Mouse (Mus musculus) erythroblast, embryonic 14.5 days (primary cell): ENCODE results near the gene Ccrl2. TPM values are rescaled to one million over a fixed set of nuclear protein-coding genes. Genes with fewer than 3 reads are reported as not detected.

Experiments used
- H3K27me3 ChIP-seq: 2 replicates; pipeline ENCODE4 v1.6.1; 2012; ENCODE audit warnings: inconsistent platforms; ENCODE audit not compliant: control insufficient read depth
- H3K36me3 ChIP-seq: 2 replicates; pipeline ENCODE4 v1.6.1; 2012; ENCODE audit warnings: mild to moderate bottlenecking, inconsistent platforms; ENCODE audit not compliant: control insufficient read depth
- H3K4me1 ChIP-seq: 2 replicates; pipeline ENCODE4 v1.6.1; 2012; ENCODE audit warnings: inconsistent platforms; ENCODE audit not compliant: control insufficient read depth
- H3K4me3 ChIP-seq: replicated peaks from 2 replicates; pipeline ENCODE3; 2012; ENCODE audit warnings: moderate library complexity, mild to moderate bottlenecking, inconsistent platforms
- H3K9me3 ChIP-seq: 2 replicates; pipeline ENCODE4 v1.6.1; 2012; ENCODE audit warnings: low read length, inconsistent platforms, mixed read lengths; ENCODE audit not compliant: control insufficient read depth
- GATA1 ChIP-seq: IDR thresholded peaks from 2 replicates; pipeline ENCODE4 v1.6.1; 2012; ENCODE audit warnings: low read length, inconsistent platforms, mixed read lengths
- TAL1 ChIP-seq: IDR thresholded peaks from 3 replicates; pipeline ENCODE4 v1.6.1; 2012; ENCODE audit warnings: low read length, inconsistent platforms, mixed read lengths
- polyA plus RNA-seq: library from polyadenylated mRNA; stranded (reverse); fragments of >175 nt; gene quantifications from 2 replicates; pipeline ENCODE4 v1.2.3, GENCODE M21; 2012

Ccrl2 gene
- polyA plus RNA-seq, 1 experiment, result 0.87 TPM

DNA sequence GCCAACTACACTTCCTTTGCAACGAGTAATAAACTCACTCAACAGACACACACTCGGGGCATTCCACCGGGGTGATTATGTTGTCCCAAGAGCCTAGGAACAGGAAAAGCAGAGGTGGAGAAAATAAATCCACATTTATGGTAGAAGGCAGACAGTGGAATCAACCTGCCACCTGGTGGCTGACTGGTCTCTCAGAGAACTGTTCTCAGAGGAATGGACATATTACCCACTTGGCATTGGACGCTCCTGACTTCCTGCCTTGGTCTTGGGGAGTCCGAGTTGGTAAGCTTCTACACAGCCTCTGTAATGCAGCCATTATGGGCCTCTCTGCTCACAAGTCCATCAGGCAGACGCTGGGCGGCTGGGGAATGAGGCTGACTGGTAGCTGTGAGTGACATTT, 14.9 kb upstream of the Ccrl2 start:
- TF ChIP-seq TAL1 (no peak), GATA1 (no peak)
- peaks cover 6% of the 10 kb centered on the region; the same call in 1 of the 2 replicates for H3K27me3 ChIP-seq
- peaks cover 3% of the 10 kb centered on the region for H3K9me3 ChIP-seq
- H3K4me1 ChIP-seq, result no peaks in the 10 kb centered on the region; the same call in none of the 2 replicates
- no peaks in the 10 kb centered on the region for H3K36me3 ChIP-seq
- no peak overlapping the region for H3K4me3 ChIP-seq

DNA sequence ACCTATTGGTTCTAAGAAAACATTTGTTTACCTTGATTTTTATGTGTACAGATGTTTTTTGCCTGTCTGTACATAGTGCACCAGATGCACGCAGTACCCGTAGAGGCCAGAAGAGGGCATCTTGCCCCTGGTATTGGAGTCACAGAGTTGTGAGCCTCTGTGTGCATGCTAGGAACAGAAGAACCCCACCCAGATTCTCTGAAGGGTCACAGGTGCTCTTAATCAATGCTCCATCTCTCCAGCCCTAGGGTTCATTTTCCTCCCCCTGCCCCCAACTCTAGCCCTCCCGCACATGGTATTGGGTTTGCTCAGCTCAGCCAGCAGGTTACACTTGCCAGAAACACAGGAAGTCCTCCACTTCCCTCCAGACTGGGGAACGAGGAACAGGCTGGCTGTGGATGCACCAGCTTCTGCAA, 13.2 kb upstream of the Ccrl2 start:
- peaks cover 2% of the 10 kb centered on the region for H3K4me1 ChIP-seq
- peaks cover 3% of the 10 kb centered on the region for H3K9me3 ChIP-seq
- peaks cover 6% of the 10 kb centered on the region; the same call in 1 of the 2 replicates for H3K27me3 ChIP-seq
- TF ChIP-seq GATA1, result no peak
- no peak for TF ChIP-seq TAL1
- no peaks in the 10 kb centered on the region for H3K36me3 ChIP-seq
- H3K4me3 ChIP-seq, result no peak overlapping the region

DNA sequence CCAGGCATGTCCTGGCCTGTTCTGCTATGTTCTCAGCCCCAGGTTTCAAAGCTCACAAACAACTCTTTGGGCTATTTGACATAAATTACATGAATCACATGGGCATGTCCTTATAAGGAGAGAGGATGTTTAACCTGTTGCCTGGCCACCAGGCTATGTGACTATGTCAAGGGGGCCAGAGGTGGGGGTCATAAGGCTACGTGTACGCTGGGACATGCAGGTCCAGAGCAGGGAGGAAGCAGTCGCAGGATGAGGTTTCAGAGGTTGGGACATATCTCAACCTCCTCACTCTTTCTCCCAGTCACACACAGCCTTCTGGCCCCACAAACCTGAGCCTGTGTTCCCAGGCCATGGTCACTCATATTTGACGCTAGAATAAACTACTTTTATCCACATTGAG, 9.7 kb upstream of the Ccrl2 start:
- H3K4me3 ChIP-seq, result no peak overlapping the region
- H3K9me3 ChIP-seq, result no peaks in the 10 kb centered on the region
- H3K4me1 ChIP-seq, result peaks cover 5% of the 10 kb centered on the region
- no peaks in the 10 kb centered on the region for H3K36me3 ChIP-seq
- H3K27me3 ChIP-seq, result peaks cover 10% of the 10 kb centered on the region; the same call in 1 of the 2 replicates
- TF ChIP-seq TAL1, result no peak
- TF ChIP-seq GATA1, result no peak

DNA sequence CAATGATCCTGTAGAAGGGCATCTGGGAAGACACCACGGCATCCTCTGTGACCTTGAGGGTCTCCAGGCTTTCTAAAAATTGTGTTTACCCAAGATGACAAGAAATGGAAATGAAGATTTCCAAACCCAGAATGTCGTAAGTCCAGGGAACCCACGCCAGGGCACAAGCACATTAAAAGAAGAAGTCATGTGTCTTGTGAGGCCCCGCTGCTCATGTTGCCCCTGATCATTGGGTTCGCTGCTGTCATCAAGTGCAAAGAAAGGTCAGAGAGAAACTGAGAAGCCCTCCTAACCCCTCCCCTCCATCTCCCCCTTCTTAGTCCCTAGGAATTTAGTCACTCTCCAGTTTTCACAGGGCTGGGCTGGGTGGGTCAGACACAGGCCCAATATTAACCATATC, 5.5 kb upstream of the Ccrl2 start:
- Histone ChIP-seq H3K4me1 (peaks cover 30% of the 10 kb centered on the region), H3K9me3 (no peaks in the 10 kb centered on the region), H3K4me3 (no peak overlapping the region), H3K36me3 (no peaks in the 10 kb centered on the region), H3K27me3 (peaks cover 27% of the 10 kb centered on the region)
- TF ChIP-seq TAL1 (no peak), GATA1 (no peak)

DNA sequence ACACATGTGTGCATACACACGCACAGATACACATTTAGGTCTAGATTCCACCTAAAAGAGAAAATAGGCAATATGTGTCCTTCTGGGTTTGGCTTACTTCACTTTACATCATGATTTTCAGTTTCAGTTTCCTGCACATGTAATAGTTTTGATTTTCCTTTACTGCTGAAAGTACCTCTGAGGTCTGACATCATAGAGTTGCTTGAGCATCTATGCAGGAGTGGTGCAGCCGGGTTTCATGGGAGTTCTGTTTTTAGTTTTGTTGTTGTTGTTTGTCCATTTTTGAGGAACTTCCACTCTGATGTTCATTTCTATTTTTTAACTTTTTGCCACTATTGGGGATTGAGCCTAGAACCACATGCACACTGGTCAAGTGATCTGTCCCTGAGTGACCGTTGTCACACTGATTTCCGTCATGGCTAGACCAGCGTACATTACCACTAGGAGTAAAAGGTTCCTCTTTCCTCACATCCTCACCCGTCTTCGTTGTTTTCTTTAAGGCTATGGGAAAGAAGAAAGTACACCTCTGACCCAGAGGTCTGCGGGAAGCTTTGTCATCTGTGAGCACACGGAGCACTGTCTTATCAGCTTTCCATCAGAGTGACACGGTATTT, 1.7 kb upstream of the Ccrl2 start:
- H3K36me3 ChIP-seq, result peaks cover 20% of the 10 kb centered on the region
- H3K9me3 ChIP-seq, result no peaks in the 10 kb centered on the region
- H3K4me3 ChIP-seq, result peak overlapping the region; percentile 25
- H3K27me3 ChIP-seq, result peaks cover 27% of the 10 kb centered on the region
- peaks cover 57% of the 10 kb centered on the region for H3K4me1 ChIP-seq
- TF ChIP-seq GATA1, result no peak

DNA sequence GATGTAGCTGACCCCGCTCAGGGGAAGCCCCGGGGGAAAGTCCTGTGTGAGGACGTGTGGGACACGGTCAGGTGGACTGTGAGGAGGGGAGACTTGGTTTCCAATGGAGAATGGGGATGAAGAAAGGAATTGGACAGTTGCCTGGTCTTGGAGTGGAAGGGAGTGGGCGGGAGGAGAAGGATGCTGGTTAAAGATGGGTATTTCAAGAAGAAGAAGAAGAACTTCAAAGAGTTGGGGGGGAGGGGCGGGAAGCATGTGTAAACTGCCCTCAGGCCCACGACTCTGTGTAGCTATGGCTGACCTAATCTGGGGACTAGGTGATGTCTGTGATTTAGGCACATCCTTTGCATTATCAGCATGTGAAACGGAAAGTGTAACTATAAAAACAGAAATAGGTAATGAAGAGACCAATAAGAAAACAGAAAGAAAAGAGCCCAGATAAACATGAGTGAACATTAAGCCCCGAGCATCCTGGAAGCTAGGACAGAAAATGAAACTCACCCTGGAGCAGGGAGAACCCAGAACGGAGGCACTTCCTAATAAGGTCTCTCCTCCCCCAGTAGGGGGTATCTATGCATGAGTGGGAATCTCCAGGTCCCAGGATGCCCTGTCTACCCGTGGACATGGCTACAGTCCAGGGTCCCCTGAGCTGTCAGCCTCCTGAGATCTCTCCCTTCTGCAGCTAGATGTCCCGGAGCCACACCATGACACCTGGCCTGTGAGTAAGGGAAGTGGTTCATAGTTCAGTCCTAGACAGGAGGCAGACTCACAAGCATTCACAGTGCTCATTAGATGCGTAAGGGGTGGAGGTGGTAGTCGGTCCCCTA, 438 bp upstream of the Ccrl2 start:
- peaks cover 66% of the 10 kb centered on the region for H3K4me1 ChIP-seq
- no peak for TF ChIP-seq GATA1
- no peak for TF ChIP-seq TAL1
- peak overlapping the region; percentile 78 for H3K4me3 ChIP-seq
- H3K9me3 ChIP-seq, result no peaks in the 10 kb centered on the region
- peaks cover 33% of the 10 kb centered on the region for H3K36me3 ChIP-seq
- H3K27me3 ChIP-seq, result peaks cover 27% of the 10 kb centered on the region

DNA sequence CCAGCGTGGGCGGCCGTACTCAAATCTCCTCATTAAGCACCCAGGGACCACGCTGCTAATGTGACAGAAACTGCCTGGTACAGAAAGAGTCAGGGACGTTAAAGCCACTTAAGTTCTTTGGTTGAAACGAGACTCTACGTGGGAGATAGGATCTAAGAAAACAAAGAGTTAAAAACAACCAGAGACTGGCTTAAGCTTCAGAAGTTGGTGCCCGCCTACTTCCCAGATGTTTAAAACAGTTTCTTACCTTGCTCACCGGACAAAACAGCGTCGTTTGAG, 861 bp downstream of the Ccrl2 start:
- TF ChIP-seq TAL1, result no peak
- TF ChIP-seq GATA1, result no peak
- H3K4me3 ChIP-seq, result peak overlapping the region; percentile 78
- H3K9me3 ChIP-seq, result no peaks in the 10 kb centered on the region
- H3K27me3 ChIP-seq, result peaks cover 23% of the 10 kb centered on the region
- peaks cover 45% of the 10 kb centered on the region for H3K36me3 ChIP-seq
- peaks cover 64% of the 10 kb centered on the region for H3K4me1 ChIP-seq

DNA sequence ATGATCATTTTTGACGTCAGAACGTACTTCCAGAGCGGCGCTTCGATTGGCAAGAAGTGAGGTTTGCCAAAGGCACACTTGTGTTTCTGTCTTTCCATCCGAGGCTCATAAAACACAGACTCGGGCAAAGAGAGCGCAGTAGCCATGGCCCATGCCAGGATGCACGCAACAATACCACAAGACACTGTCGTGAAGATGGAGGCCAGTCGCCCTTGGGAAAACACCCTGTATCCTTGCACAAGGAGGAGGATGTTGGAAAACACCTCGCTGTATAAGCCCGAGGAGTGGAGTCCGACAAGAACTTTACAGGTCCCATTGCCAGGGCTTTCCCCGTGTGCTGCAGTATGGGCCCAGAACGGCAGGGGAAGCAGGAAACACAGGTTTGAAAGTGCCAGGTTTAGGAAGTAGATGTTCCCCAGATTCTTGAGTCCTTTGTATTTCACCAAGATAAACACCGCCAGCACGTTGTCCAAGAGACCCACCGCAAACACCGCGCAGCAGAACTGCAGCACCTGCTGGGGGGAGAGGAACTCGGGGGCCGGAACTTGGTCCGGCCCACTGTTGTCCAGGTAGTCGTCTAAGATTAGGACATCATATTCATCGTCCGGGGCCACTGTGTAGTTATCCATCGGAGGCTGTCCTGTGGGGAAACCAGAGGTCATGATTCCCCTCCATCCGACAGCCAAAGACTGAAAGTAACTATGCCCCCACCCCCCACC, 1.4 kb downstream of the Ccrl2 start:
- peaks cover 20% of the 10 kb centered on the region for H3K27me3 ChIP-seq
- no peaks in the 10 kb centered on the region for H3K9me3 ChIP-seq
- TF ChIP-seq GATA1, result no peak
- no peak for TF ChIP-seq TAL1
- H3K4me1 ChIP-seq, result peaks cover 64% of the 10 kb centered on the region
- peak overlapping the region; percentile 78 for H3K4me3 ChIP-seq
- H3K36me3 ChIP-seq, result peaks cover 46% of the 10 kb centered on the region

DNA sequence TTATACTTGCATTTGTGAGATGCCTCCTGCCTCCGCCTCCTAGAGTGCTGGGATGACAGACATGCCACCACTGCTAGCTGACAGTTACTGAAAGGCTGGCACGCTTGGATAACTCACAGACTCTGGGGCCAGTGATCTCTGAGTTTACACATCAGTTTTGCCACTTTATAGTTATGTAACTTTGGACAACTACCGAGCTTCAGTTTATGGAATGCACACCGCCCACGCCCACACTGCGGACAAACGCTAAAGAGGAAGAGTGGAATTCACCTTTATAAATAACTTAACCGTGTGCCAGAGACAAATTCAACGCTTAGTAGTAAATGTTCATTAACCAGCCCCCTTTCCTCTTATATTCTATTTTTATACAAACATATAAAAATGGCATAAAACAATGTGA, 2.4 kb downstream of the Ccrl2 start:
- TF ChIP-seq GATA1, result no peak
- TF ChIP-seq TAL1, result no peak
- H3K4me1 ChIP-seq, result peaks cover 60% of the 10 kb centered on the region

More for the DNA sequence above, 2.4 kb downstream of the Ccrl2 start:
- H3K36me3 ChIP-seq, result peaks cover 46% of the 10 kb centered on the region
- peak overlapping the region; percentile 78 for H3K4me3 ChIP-seq
- H3K9me3 ChIP-seq, result no peaks in the 10 kb centered on the region
- H3K27me3 ChIP-seq, result peaks cover 13% of the 10 kb centered on the region
